Comparison of ENCODE assay signal across 20 mouse cellular contexts in genomic region chr12:116597670-116598069, GRCm38 (mm10).
DNase-seq lines count a peak whose midpoint lies in the region; ATAC-seq and TF ChIP-seq lines count a peak whose summit lies in the region.
"Had no signal": no experiment of that assay in that cellular context is flagged by ENCODE, and none has a peak within 500 bp of the region (broad histone marks: within the 10 kb centered on the region; RNA-seq: fewer than 3 reads in every experiment).

No protein-coding gene starts in this region.

- TF ChIP-seq CTCF in olfactory bulb, adult 2 months (IDR thresholded peaks at IDR 0.05; ENCODE audit: insufficient read depth, low read depth, low read length) = no peak

- DNase-seq in forebrain, embryonic 10.5 days (ENCODE audit: extremely low spot score, low spot score) = no peak
- no peak for DNase-seq in midbrain, embryonic 11.5 days (ENCODE audit: low spot score, missing footprints)
- no peak for DNase-seq in midbrain, embryonic 10.5 days (ENCODE audit: low spot score)
- no peak for DNase-seq in heart, adult 8-10 months (ENCODE audit: low spot score)
- DNase-seq: adrenal gland, postnatal 25 days; cerebellum, adult 9-11 months; gastrocnemius, postnatal 14 days; layer of hippocampus, postnatal 36 days; lung, adult 2 months; lung, postnatal 36 days; thymus, adult 18-20 months had no signal

- H3K27ac ChIP-seq in forebrain, embryonic 15.5 days (replicated peaks) = peak overlapping the region; percentile 67; the same call in 1 of the 2 replicates
- no peak overlapping the region for H3K27ac ChIP-seq in forebrain, embryonic 10.5 days
- no peak overlapping the region for H3K27ac ChIP-seq in midbrain, embryonic 11.5 days (ENCODE audit: low read depth, low read length)
- no peak overlapping the region for H3K27ac ChIP-seq in midbrain, embryonic 10.5 days (replicated peaks)
- peak overlapping the region; percentile 81; the same call in 1 of the 2 replicates for H3K27ac ChIP-seq in hindbrain, embryonic 15.5 days (replicated peaks)
- H3K27ac ChIP-seq in olfactory bulb, adult 2 months (ENCODE audit: insufficient read depth, low read depth, low read length) = peak overlapping the region; percentile 2; the same call in 1 of the 2 replicates
- H3K27ac ChIP-seq: embryonic facial prominence, embryonic 15.5 days; heart, embryonic 10.5 days; limb, embryonic 10.5 days had no signal

- ATAC-seq in forebrain, embryonic 15.5 days (replicated peaks) = 0 out of 2 replicates have a peak, but pooled peaks have one; percentile 15
- ATAC-seq in midbrain, embryonic 11.5 days (ENCODE audit: low FRiP score) = peak; percentile 54; the same call in 1 of the 2 replicates
- no peak for ATAC-seq in hindbrain, embryonic 15.5 days (ENCODE audit: low FRiP score, low read depth)
- no peak for ATAC-seq in erythroblast, adult 5-6 weeks (replicated peaks; ENCODE audit: low FRiP score, poor library complexity, severe bottlenecking)
- ATAC-seq: inflammation-experienced regulatory T-cells, adult 6 months had no signal

- H3K4me3 ChIP-seq in forebrain, embryonic 15.5 days = no peak overlapping the region
- H3K4me3 ChIP-seq in forebrain, embryonic 10.5 days = no peak overlapping the region
- no peak overlapping the region for H3K4me3 ChIP-seq in midbrain, embryonic 11.5 days (ENCODE audit: low read depth, low read length)
- no peak overlapping the region for H3K4me3 ChIP-seq in midbrain, embryonic 10.5 days
- no peak overlapping the region for H3K4me3 ChIP-seq in hindbrain, embryonic 15.5 days
- H3K4me3 ChIP-seq in olfactory bulb, adult 2 months (ENCODE audit: insufficient read depth, low read depth, low read length) = no peak overlapping the region
- H3K4me3 ChIP-seq: embryonic facial prominence, embryonic 15.5 days; heart, embryonic 10.5 days; limb, embryonic 10.5 days had no signal

- H3K9ac ChIP-seq in forebrain, embryonic 15.5 days (replicated peaks) = no peak overlapping the region
- no peak overlapping the region for H3K9ac ChIP-seq in midbrain, embryonic 11.5 days (ENCODE audit: low read length)
- no peak overlapping the region for H3K9ac ChIP-seq in hindbrain, embryonic 15.5 days
- H3K9ac ChIP-seq: embryonic facial prominence, embryonic 15.5 days had no signal

- no peaks in the 10 kb centered on the region for H3K9me3 ChIP-seq in forebrain, embryonic 15.5 days
- H3K9me3 ChIP-seq in forebrain, embryonic 10.5 days = no peaks in the 10 kb centered on the region
- no peaks in the 10 kb centered on the region for H3K9me3 ChIP-seq in midbrain, embryonic 11.5 days (ENCODE audit: control insufficient read depth, low read length)
- H3K9me3 ChIP-seq in midbrain, embryonic 10.5 days (replicated peaks) = no peaks in the 10 kb centered on the region
- H3K9me3 ChIP-seq in hindbrain, embryonic 15.5 days = no peaks in the 10 kb centered on the region
- H3K9me3 ChIP-seq: embryonic facial prominence, embryonic 15.5 days; heart, embryonic 10.5 days; limb, embryonic 10.5 days had no signal

- peaks cover 30% of the 10 kb centered on the region for H3K4me1 ChIP-seq in forebrain, embryonic 15.5 days
- H3K4me1 ChIP-seq in forebrain, embryonic 10.5 days = peaks cover 14% of the 10 kb centered on the region
- H3K4me1 ChIP-seq in midbrain, embryonic 11.5 days (ENCODE audit: control insufficient read depth, insufficient read depth, low read length) = peaks cover 17% of the 10 kb centered on the region
- peaks cover 33% of the 10 kb centered on the region for H3K4me1 ChIP-seq in midbrain, embryonic 10.5 days
- peaks cover 39% of the 10 kb centered on the region for H3K4me1 ChIP-seq in hindbrain, embryonic 15.5 days (replicated peaks)
- peaks cover 15% of the 10 kb centered on the region for H3K4me1 ChIP-seq in olfactory bulb, adult 2 months (ENCODE audit: control insufficient read depth, insufficient read depth, low read length)
- H3K4me1 ChIP-seq: embryonic facial prominence, embryonic 15.5 days; heart, embryonic 10.5 days; limb, embryonic 10.5 days had no signal

- H3K36me3 ChIP-seq in forebrain, embryonic 15.5 days = no peaks in the 10 kb centered on the region
- H3K36me3 ChIP-seq in forebrain, embryonic 10.5 days (replicated peaks) = no peaks in the 10 kb centered on the region
- H3K36me3 ChIP-seq in midbrain, embryonic 11.5 days (ENCODE audit: control insufficient read depth, insufficient read depth, low read length) = no peaks in the 10 kb centered on the region
- H3K36me3 ChIP-seq in midbrain, embryonic 10.5 days = no peaks in the 10 kb centered on the region
- H3K36me3 ChIP-seq in hindbrain, embryonic 15.5 days = no peaks in the 10 kb centered on the region
- H3K36me3 ChIP-seq: embryonic facial prominence, embryonic 15.5 days; heart, embryonic 10.5 days; limb, embryonic 10.5 days had no signal

- TF ChIP-seq POLR2A in olfactory bulb, adult 2 months (IDR thresholded peaks at IDR 0.05; ENCODE audit: insufficient read depth, low read depth, low read length) = no peak

- H3K27me3 ChIP-seq in forebrain, embryonic 15.5 days = no peaks in the 10 kb centered on the region
- H3K27me3 ChIP-seq in forebrain, embryonic 10.5 days (ENCODE audit: poor library complexity, severe bottlenecking) = no peaks in the 10 kb centered on the region
- no peaks in the 10 kb centered on the region for H3K27me3 ChIP-seq in midbrain, embryonic 11.5 days (ENCODE audit: control insufficient read depth, insufficient read depth, low read length)
- no peaks in the 10 kb centered on the region for H3K27me3 ChIP-seq in midbrain, embryonic 10.5 days (ENCODE audit: low read depth, poor library complexity, severe bottlenecking)
- H3K27me3 ChIP-seq in hindbrain, embryonic 15.5 days = no peaks in the 10 kb centered on the region
- H3K27me3 ChIP-seq: embryonic facial prominence, embryonic 15.5 days had no signal

- 62% methylated on average over 5 of the region's 5 CpGs for WGBS in forebrain, embryonic 15.5 days
- 91% methylated on average over 5 of the region's 5 CpGs for WGBS in forebrain, embryonic 10.5 days
- 80% methylated on average over 5 of the region's 5 CpGs for WGBS in midbrain, embryonic 11.5 days
- WGBS in midbrain, embryonic 10.5 days = 87% methylated on average over 5 of the region's 5 CpGs
- 55% methylated on average over 5 of the region's 5 CpGs for WGBS in hindbrain, embryonic 15.5 days
- whole genome bisulfite sequencing in olfactory bulb, adult 2 months = 47% methylated on average over 5 of the region's 5 CpGs

- H3K4me2 ChIP-seq in forebrain, embryonic 15.5 days (replicated peaks) = no peak overlapping the region
- H3K4me2 ChIP-seq in midbrain, embryonic 11.5 days = no peak overlapping the region
- no peak overlapping the region for H3K4me2 ChIP-seq in hindbrain, embryonic 15.5 days
- H3K4me2 ChIP-seq: embryonic facial prominence, embryonic 15.5 days; liver, embryonic 11.5 days had no signal

Comparison
In these comparisons a context has a peak if more than half of its experiments do, and no peak if none do; other contexts are left out.
1. H3K27ac ChIP-seq: peak in forebrain, embryonic 15.5 days (single experiment), hindbrain, embryonic 15.5 days (single experiment) and olfactory bulb, adult 2 months (single experiment); none in forebrain, embryonic 10.5 days (single experiment), midbrain, embryonic 11.5 days (single experiment) and midbrain, embryonic 10.5 days (single experiment).
2. ATAC-seq: peak in forebrain, embryonic 15.5 days (single experiment) and midbrain, embryonic 11.5 days (single experiment); none in hindbrain, embryonic 15.5 days (single experiment) and erythroblast, adult 5-6 weeks (single experiment).